Mouse (Mus musculus): ENCODE data around the gene Cnot6. TPM values are rescaled to one million over a fixed set of nuclear protein-coding genes. Genes with fewer than 3 reads are reported as not detected.
A peak's percentile ranks its signal among the peaks of the same experiment; 100 is the strongest.

The Cnot6 gene
- polyA plus RNA-seq, 1 experiment from 2014 or later: 36.0 TPM

- 27% methylated on average over 11 of the region's 11 CpGs for WGBS
- Histone ChIP-seq H3K9me3 (ENCODE audit: low read length) (no peaks in the 10 kb centered on the region), H3K4me2 (replicated peaks; ENCODE audit: low read depth, low read length) (0 out of 2 replicates have a peak overlapping the region, but pooled peaks have one; percentile 17), H3K27ac (ENCODE audit: low read length) (no peak overlapping the region), H3K9ac (replicated peaks; ENCODE audit: low read depth) (no peak overlapping the region), H3K36me3 (ENCODE audit: insufficient read depth, low read length) (no peaks in the 10 kb centered on the region), H3K4me3 (ENCODE audit: low read depth, low read length) (no peak overlapping the region), H3K4me1 (ENCODE audit: insufficient read depth, low read depth, low read length) (peaks cover 3% of the 10 kb centered on the region; the same call in 1 of the 2 replicates), H3K27me3 (replicated peaks; ENCODE audit: insufficient read depth, low read length) (no peaks in the 10 kb centered on the region)
- no peak for DNase-seq (ENCODE audit: low spot score)
- ATAC-seq: peak; percentile 47
- TF ChIP-seq CTCF (IDR thresholded peaks at IDR 0.05): no peak
- TF ChIP-seq EP300 (IDR thresholded peaks at IDR 0.05): no peak
Measured at GRCm38 (mm10) chr11:49653079-49653408, 59.5 kb downstream of the Cnot6 start.

DNA sequence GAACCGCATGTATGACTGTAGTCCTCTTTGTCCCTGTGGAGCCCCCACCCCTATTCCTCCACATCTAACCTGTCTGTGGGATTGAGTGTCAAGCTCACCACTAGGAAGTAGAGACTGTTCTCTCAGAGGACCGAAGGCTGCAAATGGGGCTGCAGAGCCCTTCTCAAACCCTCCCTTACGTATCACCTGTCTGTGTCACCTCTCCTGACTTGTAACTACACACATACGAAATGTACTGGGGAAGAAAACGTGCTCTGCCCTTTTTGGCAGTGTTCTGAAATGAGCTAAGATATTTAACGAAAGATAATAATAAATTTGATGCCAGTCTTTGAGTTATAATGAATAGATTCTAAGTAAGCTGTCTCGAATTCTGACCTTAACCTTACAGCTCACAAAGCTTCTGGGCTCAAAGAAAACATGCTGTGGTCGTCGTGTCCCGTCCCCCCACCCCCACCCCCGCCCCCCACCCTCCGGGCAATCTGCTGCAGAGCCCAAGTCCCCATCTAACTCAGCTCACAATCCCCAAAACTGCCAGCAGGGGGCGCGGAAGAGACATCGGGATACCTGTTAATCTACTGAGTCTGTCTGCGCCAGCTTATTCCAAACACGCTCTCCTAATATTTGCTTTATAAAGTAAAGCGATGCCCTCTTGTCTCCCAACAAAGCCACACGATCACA, 60.0 kb downstream of the Cnot6 start:
- no peak overlapping the region for H3K27ac ChIP-seq (ENCODE audit: low read length)
- no peak overlapping the region for H3K4me3 ChIP-seq (ENCODE audit: low read depth, low read length)
- no peaks in the 10 kb centered on the region for H3K36me3 ChIP-seq (ENCODE audit: insufficient read depth, low read length)
- H3K4me2 ChIP-seq (replicated peaks; ENCODE audit: low read depth, low read length): 0 out of 2 replicates have a peak overlapping the region, but pooled peaks have one; percentile 17
- no peaks in the 10 kb centered on the region for H3K4me1 ChIP-seq (ENCODE audit: insufficient read depth, low read depth, low read length)
- WGBS: 20% methylated on average over 19 of the region's 19 CpGs
- H3K27me3 ChIP-seq (replicated peaks; ENCODE audit: insufficient read depth, low read length): no peaks in the 10 kb centered on the region
- DNase-seq (ENCODE audit: low spot score) (peak; percentile 80), ATAC-seq (peak; percentile 78)
- no peak overlapping the region for H3K9ac ChIP-seq (replicated peaks; ENCODE audit: low read depth)
- TF ChIP-seq EP300 (IDR thresholded peaks at IDR 0.05) (no peak), CTCF (IDR thresholded peaks at IDR 0.05) (peak; percentile 81)
- no peaks in the 10 kb centered on the region for H3K9me3 ChIP-seq (ENCODE audit: low read length)

GRCm38 (mm10) chr11:49651762-49652322, 60.7 kb downstream of the Cnot6 start:
- no peak for TF ChIP-seq EP300 (IDR thresholded peaks at IDR 0.05)
- no peak for TF ChIP-seq CTCF (IDR thresholded peaks at IDR 0.05)
- Histone ChIP-seq H3K36me3 (ENCODE audit: insufficient read depth, low read length) (no peaks in the 10 kb centered on the region), H3K27ac (ENCODE audit: low read length) (no peak overlapping the region), H3K9ac (replicated peaks; ENCODE audit: low read depth) (no peak overlapping the region), H3K4me1 (ENCODE audit: insufficient read depth, low read depth, low read length) (no peaks in the 10 kb centered on the region), H3K9me3 (ENCODE audit: low read length) (no peaks in the 10 kb centered on the region), H3K4me2 (replicated peaks; ENCODE audit: low read depth, low read length) (no peak overlapping the region), H3K27me3 (replicated peaks; ENCODE audit: insufficient read depth, low read length) (no peaks in the 10 kb centered on the region), H3K4me3 (ENCODE audit: low read depth, low read length) (no peak overlapping the region)
- WGBS: 82% methylated on average over 10 of the region's 10 CpGs
- ATAC-seq (no peak), DNase-seq (ENCODE audit: low spot score) (no peak)

- DNase-seq (ENCODE audit: low spot score) (no peak), ATAC-seq (no peak)
- Histone ChIP-seq H3K4me3 (ENCODE audit: low read depth, low read length) (no peak overlapping the region), H3K27me3 (replicated peaks; ENCODE audit: insufficient read depth, low read length) (no peaks in the 10 kb centered on the region), H3K36me3 (ENCODE audit: insufficient read depth, low read length) (no peaks in the 10 kb centered on the region), H3K27ac (ENCODE audit: low read length) (no peak overlapping the region), H3K4me2 (replicated peaks; ENCODE audit: low read depth, low read length) (no peak overlapping the region), H3K4me1 (ENCODE audit: insufficient read depth, low read depth, low read length) (no peaks in the 10 kb centered on the region), H3K9me3 (ENCODE audit: low read length) (no peaks in the 10 kb centered on the region), H3K9ac (replicated peaks; ENCODE audit: low read depth) (no peak overlapping the region)
- WGBS: 55% methylated on average over 16 of the region's 16 CpGs
- TF ChIP-seq EP300 (IDR thresholded peaks at IDR 0.05) (no peak), CTCF (IDR thresholded peaks at IDR 0.05) (no peak)
Measured at GRCm38 (mm10) chr11:49650994-49651761, 61.3 kb downstream of the Cnot6 start.

DNA sequence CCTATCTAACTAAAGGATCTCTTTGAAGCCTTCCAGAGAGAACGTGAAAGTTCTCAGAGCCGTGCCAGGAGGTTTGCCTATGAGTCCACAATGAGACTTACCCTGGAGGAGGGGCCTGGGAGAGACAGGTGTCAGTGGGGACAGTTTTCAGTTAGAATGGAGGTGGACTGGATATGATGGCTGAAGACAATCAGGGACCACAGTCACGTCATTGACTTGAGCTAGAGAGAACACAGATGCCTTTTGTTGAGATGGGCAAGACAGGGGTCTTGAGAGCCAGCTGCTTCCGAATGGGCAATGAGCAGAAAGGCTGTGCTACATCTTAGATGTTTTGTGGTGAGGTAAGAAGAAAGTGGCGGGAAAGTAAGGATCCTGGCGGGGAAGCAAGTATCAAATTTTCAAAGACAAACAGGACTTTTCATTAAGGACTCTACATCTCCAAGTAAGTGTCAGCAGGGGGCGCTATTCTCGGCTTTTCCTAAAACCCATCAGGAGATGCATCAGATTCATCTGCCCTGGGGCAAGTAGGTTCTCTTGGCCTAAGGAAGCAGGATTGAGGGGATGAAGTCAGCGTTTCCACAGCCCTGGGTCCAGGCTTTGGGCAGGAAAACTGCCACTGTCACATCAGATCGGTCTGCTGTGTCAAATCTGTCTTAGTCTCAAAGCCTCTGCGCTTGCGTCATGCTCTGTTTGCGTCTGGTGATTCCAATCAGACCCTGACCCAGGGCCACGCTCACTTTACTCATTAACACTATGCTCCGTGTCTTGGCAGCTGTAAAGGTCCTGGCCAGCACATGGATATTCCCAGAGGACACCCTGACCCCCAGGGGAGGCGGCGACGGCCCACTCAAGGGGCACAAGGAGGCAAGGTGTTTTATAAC, 62.2 kb downstream of the Cnot6 start:
- WGBS: 48% methylated on average over 18 of the region's 18 CpGs
- Histone ChIP-seq H3K9me3 (ENCODE audit: low read length) (no peaks in the 10 kb centered on the region), H3K36me3 (ENCODE audit: insufficient read depth, low read length) (no peaks in the 10 kb centered on the region), H3K4me3 (ENCODE audit: low read depth, low read length) (no peak overlapping the region), H3K9ac (replicated peaks; ENCODE audit: low read depth) (no peak overlapping the region), H3K27me3 (replicated peaks; ENCODE audit: insufficient read depth, low read length) (no peaks in the 10 kb centered on the region), H3K4me2 (replicated peaks; ENCODE audit: low read depth, low read length) (no peak overlapping the region), H3K27ac (ENCODE audit: low read length) (no peak overlapping the region), H3K4me1 (ENCODE audit: insufficient read depth, low read depth, low read length) (no peaks in the 10 kb centered on the region)
- peak; percentile 64 for TF ChIP-seq CTCF (IDR thresholded peaks at IDR 0.05)
- TF ChIP-seq EP300 (IDR thresholded peaks at IDR 0.05): no peak
- peak; percentile 44 for DNase-seq (ENCODE audit: low spot score)
- 0 out of 2 replicates have a peak, but pooled peaks have one; percentile 8 for ATAC-seq
